Mouse (Mus musculus): ENCODE measurements around the gene Rph3a. TPM values are rescaled to one million over a fixed set of nuclear protein-coding genes. Genes with fewer than 3 reads are reported as not detected.
A peak's percentile ranks its signal among the peaks of the same experiment; 100 is the strongest.

Gene Rph3a
- 0.10 TPM in 1 of 2 replicates, not detected in the other for polyA plus RNA-seq (2015; fragmentation: Nextera tagmentation; extraction: Ambion mirVana)

DNA sequence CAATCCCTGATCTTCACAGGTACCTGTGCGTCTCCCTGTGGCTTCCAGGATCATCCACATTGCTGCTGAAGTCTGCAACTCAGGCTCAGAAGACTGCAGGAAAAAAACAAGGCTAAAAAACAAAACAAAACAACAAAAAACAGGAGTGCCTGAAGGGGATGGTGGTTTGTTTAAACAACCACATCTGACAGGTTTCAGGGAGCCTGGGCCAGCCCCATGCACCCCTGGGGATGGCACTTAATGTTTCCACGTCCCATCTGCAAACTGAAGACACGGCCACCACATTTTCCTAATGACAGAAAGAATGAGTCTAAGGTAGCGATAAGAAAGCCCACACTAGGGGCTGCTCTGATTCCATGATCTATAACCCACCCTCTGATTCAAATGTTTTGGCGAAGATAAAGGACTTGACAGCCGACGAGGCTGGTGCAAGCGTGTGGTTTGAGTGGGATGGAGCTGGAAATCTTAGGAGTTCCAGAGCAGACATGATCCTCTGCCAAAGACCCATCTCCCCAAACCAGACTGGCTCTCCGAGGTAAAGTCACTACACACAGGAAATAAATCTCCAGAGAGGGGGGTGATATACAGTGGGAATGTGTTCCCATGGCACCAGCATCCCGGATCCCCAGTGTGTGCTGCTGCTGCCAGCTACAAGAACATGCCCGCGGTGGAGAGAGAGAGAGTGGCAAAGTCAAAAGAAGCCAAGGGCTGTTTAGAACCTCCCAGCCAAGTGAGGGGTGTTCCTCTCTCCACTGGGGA lies at the start of gene Rph3a:
Gene Rph3a, minus strand, starts transcription at position 282 of the 759 bp plus-strand sequence.
- Histone ChIP-seq H3K27ac (no peak within 1 kb of the TSS), H3K4me3 (replicated peaks) (no peak within 1 kb of the TSS), H3K4me2 (no peak within 1 kb of the TSS), H3K4me1 (replicated peaks) (no peaks in the 10 kb centered on the region), H3K9me3 (replicated peaks) (no peaks in the 10 kb centered on the region), H3K27me3 (peaks cover 16% of the 10 kb centered on the region), H3K36me3 (no peaks in the 10 kb centered on the region), H3K9ac (no peak within 1 kb of the TSS)
- ATAC-seq (ENCODE audit: low read depth) (no peak), DNase-seq (no peak)
- 51% methylated on average over 12 of the region's 12 CpGs for WGBS (ENCODE audit: insufficient replicate concordance)

DNA sequence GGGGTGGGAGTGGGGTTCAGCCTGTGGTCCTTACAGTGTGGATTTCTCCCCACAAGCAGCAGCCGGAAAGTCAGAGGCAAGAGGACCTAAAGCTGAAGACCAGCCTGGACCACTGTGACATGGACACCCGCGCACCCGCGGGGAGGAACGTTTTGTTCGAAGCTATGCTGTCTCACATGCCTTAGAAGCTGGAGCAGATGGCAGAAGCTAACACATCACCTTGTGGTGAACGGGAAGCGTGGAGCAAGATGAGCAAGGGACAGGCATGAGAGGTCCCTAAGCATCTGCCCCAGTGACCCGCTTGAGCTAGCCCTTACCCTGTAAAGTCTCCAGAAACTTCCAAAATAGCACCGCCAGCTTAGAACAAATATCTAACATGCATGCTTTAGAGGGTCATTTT lies 48.4 kb upstream of the Rph3a start:
- ATAC-seq (ENCODE audit: low read depth), result no peak
- Histone ChIP-seq H3K4me1 (replicated peaks) (no peaks in the 10 kb centered on the region), H3K36me3 (no peaks in the 10 kb centered on the region), H3K4me3 (replicated peaks) (no peak overlapping the region), H3K9me3 (replicated peaks) (no peaks in the 10 kb centered on the region), H3K9ac (no peak overlapping the region), H3K27me3 (no peaks in the 10 kb centered on the region), H3K27ac (no peak overlapping the region), H3K4me2 (no peak overlapping the region)
- WGBS (ENCODE audit: insufficient replicate concordance), result 72% methylated on average over 11 of the region's 11 CpGs
- DNase-seq, result no peak

DNA sequence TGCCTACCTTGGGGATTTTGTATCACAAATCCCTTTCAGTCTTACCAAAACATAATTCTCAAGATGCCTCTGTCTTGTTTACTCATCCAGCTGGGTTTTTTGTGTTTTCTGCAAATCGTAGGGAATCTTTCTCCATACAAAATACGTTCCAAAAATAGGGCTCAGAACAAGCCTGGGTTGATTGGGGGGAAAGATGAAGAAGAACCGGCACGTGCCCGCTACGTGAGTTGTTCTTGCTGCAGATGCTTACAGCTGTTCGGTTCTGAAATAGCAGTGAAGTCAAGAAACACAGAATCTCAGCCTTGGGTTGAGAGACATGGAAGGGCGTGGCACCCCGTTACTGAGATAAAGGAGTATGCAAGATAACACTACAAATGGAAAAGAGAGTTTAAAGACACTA lies 44.0 kb upstream of the Rph3a start:
- no peaks in the 10 kb centered on the region for H3K9me3 ChIP-seq (replicated peaks)
- H3K4me2 ChIP-seq, result no peak overlapping the region
- WGBS (ENCODE audit: insufficient replicate concordance), result 54% methylated on average over 9 of the region's 9 CpGs
- H3K4me3 ChIP-seq (replicated peaks), result no peak overlapping the region
- ATAC-seq (ENCODE audit: low read depth) (no peak), DNase-seq (no peak)
- no peaks in the 10 kb centered on the region for H3K27me3 ChIP-seq
- H3K36me3 ChIP-seq, result no peaks in the 10 kb centered on the region
- no peaks in the 10 kb centered on the region for H3K4me1 ChIP-seq (replicated peaks)
- H3K27ac ChIP-seq, result no peak overlapping the region
- H3K9ac ChIP-seq, result no peak overlapping the region

DNA sequence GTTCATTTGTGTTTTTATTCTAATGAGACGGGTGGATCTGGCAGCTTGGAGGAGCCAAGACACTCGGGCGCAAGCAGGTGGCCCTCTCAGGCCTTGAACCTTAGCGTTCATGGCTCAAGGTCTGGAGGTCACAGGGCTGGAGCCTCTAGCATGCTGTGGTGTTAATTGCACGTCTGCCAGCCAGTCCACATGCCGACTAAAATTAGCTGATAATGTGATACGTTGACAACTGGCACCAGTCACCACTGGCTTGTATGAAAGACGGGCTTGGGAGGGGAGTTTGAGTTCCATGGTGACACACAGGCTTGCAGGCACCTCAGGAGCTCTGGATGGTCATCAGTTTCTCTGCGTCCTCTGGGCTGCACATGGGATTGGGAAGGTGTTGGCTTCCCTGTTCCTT lies 31.9 kb upstream of the Rph3a start:
- ATAC-seq (ENCODE audit: low read depth), result no peak
- no peak for DNase-seq
- Histone ChIP-seq H3K27me3 (no peaks in the 10 kb centered on the region), H3K4me1 (replicated peaks) (no peaks in the 10 kb centered on the region), H3K9ac (no peak overlapping the region), H3K36me3 (no peaks in the 10 kb centered on the region), H3K4me2 (no peak overlapping the region), H3K4me3 (replicated peaks) (no peak overlapping the region), H3K27ac (no peak overlapping the region), H3K9me3 (replicated peaks) (no peaks in the 10 kb centered on the region)
- 46% methylated on average over 9 of the region's 9 CpGs for WGBS (ENCODE audit: insufficient replicate concordance)

DNA sequence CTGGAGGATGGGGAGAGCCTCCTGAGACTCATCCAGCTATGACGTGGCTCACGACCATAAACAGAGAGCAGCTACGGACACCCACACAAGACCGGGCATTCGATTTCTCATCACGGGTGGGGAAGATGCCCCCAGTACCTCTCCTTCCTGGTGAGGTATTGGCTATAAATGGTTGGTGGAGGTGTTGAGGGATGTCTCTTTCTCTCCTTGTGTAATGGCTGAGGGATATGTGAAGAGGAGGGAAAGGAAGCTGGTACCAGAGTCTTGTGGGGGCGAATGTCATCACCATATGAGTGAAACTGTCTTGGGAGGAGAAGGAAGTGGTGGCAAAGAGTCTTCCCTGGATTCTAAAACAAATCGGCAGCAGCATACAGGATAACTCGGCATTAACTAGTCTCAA lies 29.6 kb upstream of the Rph3a start:
- H3K27ac ChIP-seq, result no peak overlapping the region
- WGBS (ENCODE audit: insufficient replicate concordance), result 72% methylated on average over 9 of the region's 9 CpGs
- H3K4me2 ChIP-seq, result no peak overlapping the region
- no peak for DNase-seq
- no peaks in the 10 kb centered on the region for H3K27me3 ChIP-seq
- H3K4me1 ChIP-seq (replicated peaks), result no peaks in the 10 kb centered on the region
- H3K9ac ChIP-seq, result no peak overlapping the region
- no peak overlapping the region for H3K4me3 ChIP-seq (replicated peaks)
- H3K9me3 ChIP-seq (replicated peaks), result no peaks in the 10 kb centered on the region
- no peaks in the 10 kb centered on the region for H3K36me3 ChIP-seq
- no peak for ATAC-seq (ENCODE audit: low read depth)

DNA sequence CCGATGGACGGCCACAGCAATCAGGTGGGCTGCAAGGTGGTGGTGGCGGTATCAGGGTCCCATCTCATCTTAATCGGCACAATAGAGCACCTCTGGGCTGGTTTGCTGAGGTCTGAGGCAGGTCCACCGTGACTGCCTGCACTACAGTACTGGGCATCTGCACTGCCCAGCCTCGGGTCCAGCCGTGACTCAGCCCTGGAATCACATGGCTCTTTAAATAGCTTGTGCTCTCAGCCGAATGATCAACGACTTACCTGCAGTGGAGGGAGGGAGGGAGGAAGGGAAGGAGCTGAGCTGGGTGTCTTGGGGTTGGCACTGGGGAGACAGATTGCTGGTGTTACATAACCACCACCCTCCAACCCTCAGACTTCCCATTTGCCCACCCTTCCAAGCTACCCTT lies 20.3 kb upstream of the Rph3a start:
- H3K4me3 ChIP-seq (replicated peaks), result no peak overlapping the region
- ATAC-seq (ENCODE audit: low read depth) (no peak), DNase-seq (no peak)
- H3K9ac ChIP-seq, result no peak overlapping the region
- H3K27me3 ChIP-seq, result no peaks in the 10 kb centered on the region
- H3K4me1 ChIP-seq (replicated peaks), result no peaks in the 10 kb centered on the region
- 60% methylated on average over 9 of the region's 9 CpGs for WGBS (ENCODE audit: insufficient replicate concordance)
- no peak overlapping the region for H3K4me2 ChIP-seq
- no peaks in the 10 kb centered on the region for H3K36me3 ChIP-seq
- H3K9me3 ChIP-seq (replicated peaks), result no peaks in the 10 kb centered on the region
- H3K27ac ChIP-seq, result no peak overlapping the region

DNA sequence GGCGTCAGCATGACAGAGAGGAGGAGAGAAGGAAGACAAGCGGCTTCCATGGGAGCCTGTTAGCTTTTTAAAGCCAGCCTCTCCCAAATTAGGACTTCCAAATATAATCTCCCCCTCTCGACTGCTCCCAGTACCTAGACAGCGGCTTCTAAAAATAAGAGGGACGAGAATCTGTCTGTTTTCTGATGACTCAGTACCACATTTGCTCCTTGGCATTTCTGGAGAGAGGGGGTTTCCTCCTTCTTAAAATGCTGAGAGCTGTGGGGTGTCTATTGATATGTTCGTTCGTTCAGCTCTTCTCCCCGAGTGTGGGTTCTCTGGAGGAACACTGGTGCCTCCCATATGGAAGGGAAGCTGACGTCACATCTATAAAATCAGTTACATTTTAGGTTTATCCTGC lies 9.6 kb upstream of the Rph3a start:
- no peaks in the 10 kb centered on the region for H3K36me3 ChIP-seq
- H3K9me3 ChIP-seq (replicated peaks), result no peaks in the 10 kb centered on the region
- 0 out of 2 replicates have a peak, but pooled peaks cover 2% of the 10 kb centered on the region for H3K27me3 ChIP-seq
- no peak overlapping the region for H3K4me2 ChIP-seq
- H3K9ac ChIP-seq, result no peak overlapping the region
- no peak for DNase-seq
- no peaks in the 10 kb centered on the region for H3K4me1 ChIP-seq (replicated peaks)
- no peak overlapping the region for H3K27ac ChIP-seq
- 61% methylated on average over 9 of the region's 9 CpGs for WGBS (ENCODE audit: insufficient replicate concordance)
- no peak for ATAC-seq (ENCODE audit: low read depth)
- H3K4me3 ChIP-seq (replicated peaks), result no peak overlapping the region

DNA sequence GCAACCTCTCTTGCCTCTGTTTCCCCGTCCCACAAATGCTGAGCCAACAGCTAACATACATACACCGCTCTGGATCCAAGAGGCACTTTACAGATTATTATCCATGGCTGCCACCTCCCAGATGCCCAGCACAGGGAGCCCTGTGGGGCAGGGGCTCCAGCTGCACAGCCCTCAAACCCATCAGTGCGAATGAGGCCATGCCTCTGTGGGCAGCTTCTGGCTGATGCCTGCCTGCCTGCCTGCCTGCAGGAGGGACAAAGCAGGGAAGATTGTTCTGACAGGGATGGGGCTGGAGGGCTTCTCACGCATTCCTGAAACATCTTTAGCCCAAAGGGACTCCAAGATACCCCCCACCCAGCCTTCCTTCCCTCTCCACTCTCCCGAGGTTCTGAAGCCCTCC lies 7.8 kb upstream of the Rph3a start:
- no peak overlapping the region for H3K4me2 ChIP-seq
- WGBS (ENCODE audit: insufficient replicate concordance), result 53% methylated on average over 5 of the region's 5 CpGs
- H3K4me1 ChIP-seq (replicated peaks), result no peaks in the 10 kb centered on the region
- no peak overlapping the region for H3K27ac ChIP-seq
- no peak overlapping the region for H3K9ac ChIP-seq
- H3K4me3 ChIP-seq (replicated peaks), result no peak overlapping the region
- no peak for ATAC-seq (ENCODE audit: low read depth)
- H3K27me3 ChIP-seq, result 0 out of 2 replicates have a peak, but pooled peaks cover 4% of the 10 kb centered on the region
- no peak for DNase-seq
- no peaks in the 10 kb centered on the region for H3K9me3 ChIP-seq (replicated peaks)
- no peaks in the 10 kb centered on the region for H3K36me3 ChIP-seq

DNA sequence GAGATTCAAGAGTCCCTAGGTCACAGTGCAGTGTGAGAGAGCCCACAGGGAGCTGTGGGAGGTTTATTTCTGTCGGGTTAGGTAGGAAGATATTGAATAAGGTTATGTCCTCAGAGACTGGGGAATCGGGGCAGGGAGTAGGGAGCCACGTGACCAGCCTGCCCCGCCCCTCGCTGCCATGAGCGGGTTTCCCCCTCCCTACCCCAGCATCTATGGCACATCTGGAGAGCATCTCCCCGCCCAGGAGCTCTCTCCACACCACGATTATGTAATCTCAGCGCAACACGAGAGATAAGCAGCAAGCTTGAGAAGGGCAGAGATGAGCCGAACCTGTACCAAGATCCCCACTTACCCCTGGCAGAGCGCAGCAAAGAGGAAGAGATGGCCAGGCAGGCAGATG lies 6.5 kb upstream of the Rph3a start:
- H3K9ac ChIP-seq, result no peak overlapping the region
- ATAC-seq (ENCODE audit: low read depth) (no peak), DNase-seq (no peak)
- no peak overlapping the region for H3K4me3 ChIP-seq (replicated peaks)
- H3K36me3 ChIP-seq, result no peaks in the 10 kb centered on the region
- 24% methylated on average over 12 of the region's 12 CpGs for WGBS (ENCODE audit: insufficient replicate concordance)
- H3K27me3 ChIP-seq, result 0 out of 2 replicates have a peak, but pooled peaks cover 4% of the 10 kb centered on the region
- no peaks in the 10 kb centered on the region for H3K9me3 ChIP-seq (replicated peaks)
- no peak overlapping the region for H3K27ac ChIP-seq
- H3K4me2 ChIP-seq, result no peak overlapping the region
- H3K4me1 ChIP-seq (replicated peaks), result no peaks in the 10 kb centered on the region

DNA sequence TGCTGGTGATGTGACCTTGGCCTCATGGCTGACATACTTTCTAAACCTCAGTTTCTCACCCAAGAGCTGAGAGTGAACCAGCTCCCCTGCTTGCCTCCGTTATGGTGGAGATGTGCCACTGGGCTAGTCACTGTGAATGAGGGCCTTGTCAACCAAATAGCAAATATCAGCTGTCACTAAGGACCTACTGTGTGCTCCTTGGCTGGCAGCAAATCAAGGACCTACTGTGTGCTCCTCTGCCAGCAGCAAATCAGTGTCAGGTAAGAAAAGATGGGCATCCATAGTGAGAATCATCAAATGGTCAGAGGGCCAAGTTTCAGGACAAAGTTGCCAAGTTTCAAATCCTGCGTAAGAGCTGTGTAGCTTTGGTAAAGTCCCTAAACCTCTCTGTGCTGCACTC lies 4.6 kb upstream of the Rph3a start:
- ATAC-seq (ENCODE audit: low read depth), result no peak
- H3K4me1 ChIP-seq (replicated peaks), result no peaks in the 10 kb centered on the region
- H3K27me3 ChIP-seq, result 0 out of 2 replicates have a peak, but pooled peaks cover 4% of the 10 kb centered on the region
- no peak overlapping the region for H3K4me2 ChIP-seq
- H3K27ac ChIP-seq, result no peak overlapping the region
- H3K4me3 ChIP-seq (replicated peaks), result no peak overlapping the region
- no peaks in the 10 kb centered on the region for H3K36me3 ChIP-seq
- no peak for DNase-seq
- 74% methylated on average over 2 of the region's 2 CpGs for WGBS (ENCODE audit: insufficient replicate concordance)
- H3K9ac ChIP-seq, result no peak overlapping the region
- H3K9me3 ChIP-seq (replicated peaks), result no peaks in the 10 kb centered on the region

DNA sequence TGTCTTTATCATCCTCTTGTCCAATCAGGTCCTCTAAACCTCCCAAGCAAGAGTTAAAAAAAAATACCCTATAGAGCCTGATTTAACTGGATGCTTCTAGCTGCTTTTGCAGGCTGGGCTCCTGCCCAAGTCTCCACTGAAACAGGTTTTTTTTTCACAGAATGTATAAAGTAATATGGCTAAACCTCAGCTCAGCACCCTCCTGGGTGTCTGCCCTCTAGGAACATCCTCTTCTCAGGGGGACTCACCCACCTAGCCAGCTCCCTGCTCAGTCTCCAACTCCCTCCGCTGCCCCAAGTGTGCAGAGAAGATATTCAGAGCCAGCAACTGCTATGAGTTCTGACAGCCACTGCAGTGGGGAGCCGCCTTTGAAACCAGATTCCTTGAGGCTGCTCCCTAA lies 2.1 kb upstream of the Rph3a start:
- H3K27me3 ChIP-seq, result peaks cover 16% of the 10 kb centered on the region
- no peak overlapping the region for H3K4me3 ChIP-seq (replicated peaks)
- no peak overlapping the region for H3K4me2 ChIP-seq
- H3K27ac ChIP-seq, result no peak overlapping the region
- no peak overlapping the region for H3K9ac ChIP-seq
- H3K4me1 ChIP-seq (replicated peaks), result no peaks in the 10 kb centered on the region
- no peaks in the 10 kb centered on the region for H3K9me3 ChIP-seq (replicated peaks)
- WGBS (ENCODE audit: insufficient replicate concordance), result 23% methylated on average over 2 of the region's 2 CpGs
- no peak for ATAC-seq (ENCODE audit: low read depth)
- no peak for DNase-seq
- no peaks in the 10 kb centered on the region for H3K36me3 ChIP-seq

DNA sequence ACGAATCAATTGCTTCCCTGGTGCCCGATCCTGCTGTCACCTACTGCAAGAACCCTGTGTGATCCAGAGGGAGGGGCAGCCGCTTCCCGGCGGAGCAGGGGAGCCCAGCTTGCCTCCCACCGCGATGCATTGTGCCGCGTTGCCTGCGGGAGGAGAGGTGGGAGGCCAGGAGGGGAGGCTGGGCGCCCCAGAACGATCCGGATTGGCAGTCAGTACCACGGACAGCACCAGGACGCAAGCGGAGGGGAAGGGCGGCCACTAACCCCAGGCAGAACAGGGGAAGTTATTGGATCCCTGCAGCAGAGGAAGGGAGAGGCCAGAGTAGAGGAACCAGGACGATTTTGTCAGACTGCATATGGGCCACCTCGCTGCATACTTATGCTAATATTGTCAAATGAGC lies 486 bp downstream of the Rph3a start:
- no peak overlapping the region for H3K9ac ChIP-seq
- DNase-seq (peak; percentile 4), ATAC-seq (ENCODE audit: low read depth) (no peak)
- 2% methylated on average over 19 of the region's 19 CpGs for WGBS (ENCODE audit: insufficient replicate concordance)
- H3K4me3 ChIP-seq (replicated peaks), result no peak overlapping the region
- no peaks in the 10 kb centered on the region for H3K4me1 ChIP-seq (replicated peaks)
- H3K9me3 ChIP-seq (replicated peaks), result no peaks in the 10 kb centered on the region
- no peaks in the 10 kb centered on the region for H3K36me3 ChIP-seq
- H3K27ac ChIP-seq, result no peak overlapping the region
- H3K27me3 ChIP-seq, result peaks cover 13% of the 10 kb centered on the region
- H3K4me2 ChIP-seq, result no peak overlapping the region

All from liver, embryonic 13.5 days (tissue).